19 mouse cellular contexts compared by ENCODE assay signal in the genomic region with DNA sequence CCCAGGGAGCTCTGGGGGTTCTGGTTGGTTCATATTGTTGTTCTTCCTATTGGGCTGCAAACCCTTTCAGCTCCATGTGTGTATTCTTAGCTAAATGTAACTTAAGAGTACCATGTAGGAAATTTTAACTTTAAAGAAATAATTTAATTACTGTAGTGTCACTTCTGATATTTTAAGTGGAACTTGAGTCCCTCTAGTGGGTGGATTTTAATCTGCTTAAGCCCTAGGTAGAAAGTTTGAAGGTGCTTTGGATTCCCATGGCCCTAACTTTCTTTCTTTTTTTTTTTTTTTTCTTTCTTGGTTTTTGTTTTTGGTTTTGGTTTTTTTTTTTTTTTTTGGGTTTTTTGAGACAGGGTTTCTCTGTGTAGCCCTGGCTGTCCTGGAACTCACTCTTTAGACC. TPM values are rescaled to one million over a fixed set of nuclear protein-coding genes. Genes with fewer than 3 reads are reported as not detected.
DNase-seq lines count a peak whose midpoint lies in the region; ATAC-seq and TF ChIP-seq lines count a peak whose summit lies in the region.
"Had no signal": no experiment of that assay in that cellular context is flagged by ENCODE, and none has a peak within 500 bp of the region (broad histone marks: within the 10 kb centered on the region; RNA-seq: fewer than 3 reads in every experiment).

No protein-coding gene starts in this region.

- in situ Hi-C loops in CH12.LX (cut with MboI; ENCODE audit: low pct_ligation_motif_present, low pct_unique_long_range_greater_than_20kb, low sequenced_read_pairs): no loop called here

- no peaks in the 10 kb centered on the region for H3K9me3 ChIP-seq in heart, postnatal 0 days (replicated peaks; ENCODE audit: control insufficient read depth, low read length)
- H3K9me3 ChIP-seq in liver, postnatal 0 days (ENCODE audit: low read length): no peaks in the 10 kb centered on the region
- no peaks in the 10 kb centered on the region for H3K9me3 ChIP-seq in CH12.LX (replicated peaks; ENCODE audit: low read length)
- H3K9me3 ChIP-seq: forebrain, embryonic 10.5 days; G1E; hindbrain, embryonic 10.5 days; liver, embryonic 12.5 days; lung, embryonic 15.5 days had no signal

- peak; percentile 16 for TF ChIP-seq RAD21 in CH12.LX (IDR thresholded peaks at IDR 0.05; ENCODE audit: low read depth, low read length)

- H3K36me3 ChIP-seq in heart, postnatal 0 days (replicated peaks; ENCODE audit: control insufficient read depth, insufficient read depth, low read length): peaks cover 31% of the 10 kb centered on the region
- H3K36me3 ChIP-seq in liver, postnatal 0 days (replicated peaks; ENCODE audit: insufficient read depth, low read length): peaks cover 16% of the 10 kb centered on the region
- peaks cover 48 to 85% of the 10 kb centered on the region in 2 experiments for H3K36me3 ChIP-seq in CH12.LX (replicated peaks in 1 of 2; ENCODE audit: control insufficient read depth in 1 of 2, insufficient read depth in 1 of 2, low read length in 1 of 2)

- no peak for TF ChIP-seq POLR2A in CH12.LX (IDR thresholded peaks at IDR 0.05; ENCODE audit: low read depth, low read length)

- TF ChIP-seq CTCF in heart, postnatal 0 days (IDR thresholded peaks at IDR 0.05; ENCODE audit: low read depth): peak; percentile 34
- peak; percentile 19 for TF ChIP-seq CTCF in liver, postnatal 0 days (IDR thresholded peaks at IDR 0.05; ENCODE audit: low read depth)
- TF ChIP-seq CTCF in CH12.LX (conservative IDR thresholded peaks at IDR 0.05 in 1 of 2, IDR thresholded peaks at IDR 0.05 in 1 of 2; ENCODE audit: low read depth in 2 of 2, low read length in 2 of 2): peak in 1 of 2 experiments; percentile 25; a peak in 2 of 4 replicates

- no peak for ATAC-seq in heart, postnatal 0 days (ENCODE audit: insufficient read depth, low read depth)
- no peak for ATAC-seq in liver, postnatal 0 days
- ATAC-seq: inflammation-experienced regulatory T-cells, adult 6 months; liver, embryonic 12.5 days; midbrain, embryonic 16.5 days had no signal

- no peak overlapping the region for H3K9ac ChIP-seq in heart, postnatal 0 days (replicated peaks; ENCODE audit: low read depth, low read length)
- H3K9ac ChIP-seq in liver, postnatal 0 days (replicated peaks): no peak overlapping the region
- H3K9ac ChIP-seq in CH12.LX (ENCODE audit: insufficient read depth, low read depth): no peak overlapping the region
- H3K9ac ChIP-seq: liver, embryonic 12.5 days; lung, embryonic 15.5 days had no signal

- no peak overlapping the region for H3K4me2 ChIP-seq in heart, postnatal 0 days (ENCODE audit: low read depth, low read length)
- no peak overlapping the region for H3K4me2 ChIP-seq in liver, postnatal 0 days (ENCODE audit: low read depth, low read length)
- no peak overlapping the region for H3K4me2 ChIP-seq in CH12.LX (ENCODE audit: insufficient read depth, low read depth, poor library complexity, severe bottlenecking)
- H3K4me2 ChIP-seq: liver, embryonic 12.5 days; lung, embryonic 15.5 days had no signal

- H3K27me3 ChIP-seq in heart, postnatal 0 days (ENCODE audit: control insufficient read depth, insufficient read depth, low read length): no peaks in the 10 kb centered on the region
- H3K27me3 ChIP-seq in liver, postnatal 0 days (ENCODE audit: insufficient read depth, low read length): no peaks in the 10 kb centered on the region
- no peaks in the 10 kb centered on the region for H3K27me3 ChIP-seq in CH12.LX (replicated peaks)
- H3K27me3 ChIP-seq: liver, embryonic 12.5 days; lung, embryonic 15.5 days had no signal

- no peak for DNase-seq in heart, postnatal 0 days (ENCODE audit: low spot score)
- no peak for DNase-seq in heart, postnatal 36 days
- no peak for DNase-seq in liver, postnatal 0 days
- DNase-seq in liver: no peak
- no peak for DNase-seq in CH12.LX (ENCODE audit: extremely low read depth)
- peak; percentile 29 for DNase-seq in naive thymus-derived CD4-positive, alpha-beta T cell, adult 2 months (ENCODE audit: low read depth)
- no peak for DNase-seq in adrenal gland, postnatal 25 days
- DNase-seq: cerebellum, adult 8-10 months; gastrocnemius, postnatal 10 days; heart, adult 18-20 months; layer of hippocampus, postnatal 36 days; right cerebral cortex, postnatal 25 days had no signal

- H3K4me3 ChIP-seq in heart, postnatal 0 days (ENCODE audit: low read depth, low read length): no peak overlapping the region
- no peak overlapping the region for H3K4me3 ChIP-seq in liver, postnatal 0 days (ENCODE audit: low read depth, low read length)
- H3K4me3 ChIP-seq in CH12.LX (replicated peaks in 1 of 3; ENCODE audit: low read depth in 2 of 3, low read length in 2 of 3, poor library complexity in 1 of 3): no peak overlapping the region
- H3K4me3 ChIP-seq: forebrain, embryonic 10.5 days; hindbrain, embryonic 10.5 days; liver, embryonic 12.5 days; lung, embryonic 15.5 days had no signal

- TF ChIP-seq EP300 in heart, postnatal 0 days (IDR thresholded peaks at IDR 0.05; ENCODE audit: low read depth): no peak
- TF ChIP-seq EP300 in liver, postnatal 0 days (IDR thresholded peaks at IDR 0.05; ENCODE audit: low read depth): no peak
- TF ChIP-seq EP300 in CH12.LX (IDR thresholded peaks at IDR 0.05; ENCODE audit: low read length): no peak

- no peak overlapping the region for H3K27ac ChIP-seq in heart, postnatal 0 days (ENCODE audit: low read depth)
- H3K27ac ChIP-seq in liver, postnatal 0 days (ENCODE audit: low read depth): no peak overlapping the region
- H3K27ac ChIP-seq in CH12.LX (ENCODE audit: insufficient read depth, low read depth): no peak overlapping the region
- H3K27ac ChIP-seq: forebrain, embryonic 10.5 days; hindbrain, embryonic 10.5 days; liver, embryonic 12.5 days; lung, embryonic 15.5 days had no signal

- H3K79me2 ChIP-seq in CH12.LX (replicated peaks; ENCODE audit: control insufficient read depth, extremely low read depth, insufficient read depth, poor library complexity, severe bottlenecking): no peaks in the 10 kb centered on the region; the same call in 1 of the 2 replicates

- dilution Hi-C loops in CH12.LX (cut with MboI; ENCODE audit: extremely low pct_ligation_motif_present, extremely low pct_unique_long_range_greater_than_20kb, low sequenced_read_pairs): no loop called here

- H3K4me1 ChIP-seq in heart, postnatal 0 days (ENCODE audit: control insufficient read depth, insufficient read depth): no peaks in the 10 kb centered on the region
- H3K4me1 ChIP-seq in liver, postnatal 0 days (ENCODE audit: insufficient read depth): no peaks in the 10 kb centered on the region
- no peaks in the 10 kb centered on the region for H3K4me1 ChIP-seq in CH12.LX (ENCODE audit: control insufficient read depth in 1 of 2, insufficient read depth in 2 of 2)
- H3K4me1 ChIP-seq: forebrain, embryonic 10.5 days; lung, embryonic 15.5 days had no signal

- intact Hi-C loops in heart, postnatal 36 days (cut with DNase I): loop anchor here (2.0 kb wide), 1 partner anchor 181 kb away; no protein-coding TSS in a partner anchor

TF ChIP-seq in CH12.LX, 34 proteins besides CTCF, POLR2A, EP300 and RAD21:
- TF ChIP-seq TCF12 (IDR thresholded peaks at IDR 0.05; ENCODE audit: low read depth, low read length) (no peak), MAFK (IDR thresholded peaks at IDR 0.05; ENCODE audit: insufficient replicate concordance, low read length) (no peak)

RNA-seq across cellular contexts. Expression of a gene that starts 14.9 kb away (rescaled TPM):
- total RNA-seq in heart, postnatal 0 days (2014; rRNA removed; ENCODE audit: low replicate concordance): 9.0 TPM in 2 replicates
- 1.8 and 2.3 TPM in 2 replicates for polyA plus RNA-seq in heart, postnatal 0 days (2015; fragmentation: Nextera tagmentation; extraction: Ambion mirVana)
- total RNA-seq in heart, postnatal 36 days (2021): 10 to 100 TPM; 11.4 to 11.9 TPM
- polyA plus RNA-seq in liver, postnatal 0 days (2015; fragmentation: Nextera tagmentation; extraction: Ambion mirVana): 1.3 and 1.4 TPM in 2 replicates
- total RNA-seq in CH12.LX (2012; rRNA removed) (3.6 and 4.7 TPM in 2 replicates), CH12.LX (2014; rRNA removed) (1.4 and 1.6 TPM in 2 replicates)
- 29.0 and 30.6 TPM in 2 replicates for polyA plus RNA-seq in CH12.LX (2012; ENCODE audit: insufficient read length, low read depth)
- total RNA-seq in adrenal gland, postnatal 25 days (2021): 35.5 and 37.7 TPM in 2 replicates

RNA-seq across cellular contexts. Expression of a gene that starts 45.2 kb away (rescaled TPM):
- total RNA-seq in heart, postnatal 0 days (2014; rRNA removed; ENCODE audit: low replicate concordance): 3.6 and 5.2 TPM in 2 replicates
- 12.7 and 16.2 TPM in 2 replicates for polyA plus RNA-seq in heart, postnatal 0 days (2015; fragmentation: Nextera tagmentation; extraction: Ambion mirVana)
- total RNA-seq in heart, postnatal 36 days (2021): 10 to 100 TPM; 13.0 to 13.8 TPM
- 7.2 and 8.4 TPM in 2 replicates for polyA plus RNA-seq in liver, postnatal 0 days (2015; fragmentation: Nextera tagmentation; extraction: Ambion mirVana)
- 79.3 and 100 TPM in 2 replicates for total RNA-seq in CH12.LX (2012; rRNA removed)
- total RNA-seq in CH12.LX (2014; rRNA removed): 80.0 and 90.7 TPM in 2 replicates
- 111 and 119 TPM in 2 replicates for polyA plus RNA-seq in CH12.LX (2012; ENCODE audit: insufficient read length, low read depth)
- total RNA-seq in adrenal gland, postnatal 25 days (2021): 34.2 and 35.9 TPM in 2 replicates
